Mouse (Mus musculus) forelimb bud, embryonic 11.5 days (tissue): ENCODE measurements around the gene Magi1.

Experiments used
- DNase-seq: peaks from one replicate; pipeline ENCODE4 v3.0.0-alpha.2; 2012; ENCODE audit warnings: low read depth, low spot score

Gene Magi1

GRCm38 (mm10) chr6:93901408-93901807 lies 382.3 kb downstream of the Magi1 start:
- no peak for DNase-seq

GRCm38 (mm10) chr6:93897512-93897911 lies 386.2 kb downstream of the Magi1 start:
- no peak for DNase-seq

GRCm38 (mm10) chr6:93895721-93896120 lies 388.0 kb downstream of the Magi1 start:
- DNase-seq = no peak

GRCm38 (mm10) chr6:93893956-93894355 lies 389.8 kb downstream of the Magi1 start:
- DNase-seq = no peak

GRCm38 (mm10) chr6:93892922-93893321 lies 390.8 kb downstream of the Magi1 start:
- no peak for DNase-seq

GRCm38 (mm10) chr6:93890011-93890410 lies 393.7 kb downstream of the Magi1 start:
- no peak for DNase-seq

GRCm38 (mm10) chr6:93877337-93877736 lies 406.4 kb downstream of the Magi1 start:
- DNase-seq = no peak

GRCm38 (mm10) chr6:93874936-93875335 lies 408.8 kb downstream of the Magi1 start:
- DNase-seq = no peak

- no peak for DNase-seq
These were observed 409.3 kb downstream of the Magi1 start for GRCm38 (mm10) chr6:93874376-93874775.

GRCm38 (mm10) chr6:93873536-93873935 lies 410.2 kb downstream of the Magi1 start:
- DNase-seq = no peak

- no peak for DNase-seq
These were observed 412.2 kb downstream of the Magi1 start for GRCm38 (mm10) chr6:93871516-93871915.

GRCm38 (mm10) chr6:93870023-93870422 lies 413.7 kb downstream of the Magi1 start:
- DNase-seq = no peak

GRCm38 (mm10) chr6:93862263-93862662 lies 421.5 kb downstream of the Magi1 start:
- no peak for DNase-seq

GRCm38 (mm10) chr6:93856783-93857182 lies 426.9 kb downstream of the Magi1 start:
- no peak for DNase-seq

GRCm38 (mm10) chr6:93855806-93856641 lies 427.7 kb downstream of the Magi1 start:
- DNase-seq = peak; percentile 11

GRCm38 (mm10) chr6:93848942-93849790 lies 434.6 kb downstream of the Magi1 start:
- DNase-seq = no peak

GRCm38 (mm10) chr6:93845498-93845897 lies 438.2 kb downstream of the Magi1 start:
- DNase-seq = no peak

GRCm38 (mm10) chr6:93845080-93845479 lies 438.6 kb downstream of the Magi1 start:
- no peak for DNase-seq

GRCm38 (mm10) chr6:93844576-93844975 lies 439.1 kb downstream of the Magi1 start:
- DNase-seq = no peak

GRCm38 (mm10) chr6:93838398-93838797 lies 445.3 kb downstream of the Magi1 start:
- DNase-seq = no peak

GRCm38 (mm10) chr6:93836585-93836984 lies 447.1 kb downstream of the Magi1 start:
- DNase-seq = no peak

GRCm38 (mm10) chr6:93835211-93835610 lies 448.5 kb downstream of the Magi1 start:
- no peak for DNase-seq

GRCm38 (mm10) chr6:93828262-93828661 lies 455.5 kb downstream of the Magi1 start:
- DNase-seq = no peak
